Mouse (Mus musculus) adrenal gland, adult 8-10 months (tissue): ENCODE measurements at regions not wholly inside any gene's neighbourhood (a gene's known extent, or its start where the extent isn't known, plus 50 kb on each side); places are given as distances from the start of the nearest gene placed in this dataset.

Experiments used
- DNase-seq: peaks from one replicate; pipeline ENCODE4 v3.0.0; 2022

- no peak for DNase-seq
Observed at GRCm38 (mm10) chr5:103305716-103306447, 94.7 kb upstream of the Mapk10 start.

- DNase-seq: no peak
Observed at GRCm38 (mm10) chr5:103304975-103305374, 93.8 kb upstream of the Mapk10 start.

- no peak for DNase-seq
Observed at GRCm38 (mm10) chr5:103302744-103303143, 91.6 kb upstream of the Mapk10 start.

GRCm38 (mm10) chr5:103301303-103301702 is 90.2 kb upstream of the Mapk10 start:
- DNase-seq: no peak

- no peak for DNase-seq
Observed at GRCm38 (mm10) chr5:103293953-103294352, 82.8 kb upstream of the Mapk10 start.

- no peak for DNase-seq
Observed at GRCm38 (mm10) chr5:103291691-103292090, 80.6 kb upstream of the Mapk10 start.

- DNase-seq: no peak
Observed at GRCm38 (mm10) chr5:103291219-103291618, 80.1 kb upstream of the Mapk10 start.

GRCm38 (mm10) chr5:103269206-103269605 is 58.1 kb upstream of the Mapk10 start:
- DNase-seq: no peak

- DNase-seq: no peak
Observed at GRCm38 (mm10) chr5:103264903-103265302, 53.8 kb upstream of the Mapk10 start.

- DNase-seq: no peak
Observed at GRCm38 (mm10) chr5:103261406-103261805, 50.3 kb upstream of the Mapk10 start.
